Mouse (Mus musculus) monocyte, adult 2 months (primary cell): Measurements from ENCODE around the gene Mtmr3.
A peak's percentile ranks its signal among the peaks of the same experiment; 100 is the strongest.
"Not testable (repeated sequence)": the region's sequence is repeated elsewhere in the genome, so short reads cannot be mapped to it uniquely, and the experiment has no call there.

Source experiments
- DNase-seq, 2 experiments: peaks; one replicate each; pipeline ENCODE4 v3.0.0; 2022; ENCODE audit warnings: low spot score in 2 of 2, low read depth in 1 of 2

Mtmr3 gene

GRCm38 (mm10) chr11:4602691-4603441 is 8.2 kb upstream of the Mtmr3 start:
- DNase-seq = no peak

GRCm38 (mm10) chr11:4601890-4602289 is 7.2 kb upstream of the Mtmr3 start:
- DNase-seq = no peak

GRCm38 (mm10) chr11:4599916-4600315 is 5.3 kb upstream of the Mtmr3 start:
- no peak for DNase-seq

GRCm38 (mm10) chr11:4598411-4598810 is 3.7 kb upstream of the Mtmr3 start:
- DNase-seq = no peak

- peak in 1 of 2 experiments; percentile 30 for DNase-seq
These were observed 635 bp downstream of the Mtmr3 start for GRCm38 (mm10) chr11:4593849-4594607.

GRCm38 (mm10) chr11:4593491-4593848 is 1.2 kb downstream of the Mtmr3 start:
- no peak for DNase-seq

- no peak for DNase-seq
These were observed 2.9 kb downstream of the Mtmr3 start for GRCm38 (mm10) chr11:4591811-4592210.

GRCm38 (mm10) chr11:4578682-4579081 is 16.0 kb downstream of the Mtmr3 start:
- no peak for DNase-seq

GRCm38 (mm10) chr11:4577079-4577478 is 17.6 kb downstream of the Mtmr3 start:
- DNase-seq = no peak

GRCm38 (mm10) chr11:4576090-4576732 is 18.5 kb downstream of the Mtmr3 start:
- not testable (repeated sequence) for DNase-seq

GRCm38 (mm10) chr11:4571491-4571901 is 23.2 kb downstream of the Mtmr3 start:
- no peak for DNase-seq

- DNase-seq = no peak
These were observed 28.3 kb downstream of the Mtmr3 start for GRCm38 (mm10) chr11:4566333-4566732.

- DNase-seq = no peak
These were observed 29.1 kb downstream of the Mtmr3 start for GRCm38 (mm10) chr11:4565545-4565944.

GRCm38 (mm10) chr11:4553274-4554063 is 41.2 kb downstream of the Mtmr3 start:
- DNase-seq = no peak

- DNase-seq = no peak
These were observed 47.1 kb downstream of the Mtmr3 start for GRCm38 (mm10) chr11:4547569-4547968.

GRCm38 (mm10) chr11:4545976-4546375 is 48.7 kb downstream of the Mtmr3 start:
- DNase-seq = no peak

- no peak for DNase-seq
These were observed 49.3 kb downstream of the Mtmr3 start for GRCm38 (mm10) chr11:4545401-4545800.

- DNase-seq = not testable (repeated sequence)
These were observed 50.1 kb downstream of the Mtmr3 start for GRCm38 (mm10) chr11:4544627-4544921.

GRCm38 (mm10) chr11:4543746-4544626 is 50.7 kb downstream of the Mtmr3 start:
- DNase-seq = no peak

GRCm38 (mm10) chr11:4543040-4543551 is 51.6 kb downstream of the Mtmr3 start:
- DNase-seq = no peak
